Mouse (Mus musculus) lung, adult 2 months (tissue): Measurements from ENCODE around the gene Tnpo2.

Experiments
- CTCF ChIP-seq: fragments of 200-500 bp; IDR thresholded peaks from 2 replicates; pipeline ENCODE4 v1.5.1; 2011; ENCODE audit warnings: mild to moderate bottlenecking, low read length, control low read depth; ENCODE audit not compliant: insufficient read depth
- POLR2A ChIP-seq: fragments of 200-500 bp; IDR thresholded peaks from 2 replicates; pipeline ENCODE4 v1.6.1; 2011; ENCODE audit warnings: low read depth, mild to moderate bottlenecking, control low read depth, low read length, borderline replicate concordance; ENCODE audit errors: extremely low read depth

DNA sequence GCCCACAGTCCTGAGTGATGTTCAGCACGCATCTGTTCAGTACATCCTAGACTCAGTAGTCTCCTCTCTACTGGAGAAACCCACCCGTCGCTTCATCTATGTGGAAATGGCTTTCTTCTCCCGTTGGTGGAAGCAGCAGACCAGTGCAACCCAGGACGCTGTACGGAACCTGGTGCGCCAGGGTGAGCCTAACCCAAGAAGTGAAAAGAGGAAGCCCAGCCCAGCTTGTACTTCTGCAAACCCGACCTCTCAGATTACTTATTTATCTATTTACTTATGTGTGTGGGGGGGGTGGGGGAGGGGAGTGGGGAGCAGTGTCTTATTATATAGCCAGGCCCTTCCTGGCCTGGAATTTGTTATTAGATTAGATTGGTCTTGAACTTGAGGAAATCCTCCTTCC lies 47.9 kb downstream of the Tnpo2 start:
- TF ChIP-seq POLR2A (no peak), CTCF (no peak)
